Mouse (Mus musculus) liver, adult 2 months (tissue): Measurements from ENCODE around the gene Otop2. TPM values are rescaled to one million over a fixed set of nuclear protein-coding genes. Genes with fewer than 3 reads are reported as not detected.
A peak's percentile ranks its signal among the peaks of the same experiment; 100 is the strongest.

Experiments used
- DNase-seq: peaks from one replicate; pipeline ENCODE4 v3.0.0-alpha.2; 2011; ENCODE audit warnings: low read depth, low spot score; ENCODE audit errors: extremely low read depth
- H3K27ac ChIP-seq: fragments of 200-500 bp; replicated peaks from 2 replicates; pipeline ENCODE4 v1.5.1; 2012; ENCODE audit warnings: low read depth, mild to moderate bottlenecking, control low read depth, inconsistent platforms, low read length; ENCODE audit not compliant: insufficient read depth
- H3K27me3 ChIP-seq: fragments of 200-500 bp; 2 replicates; pipeline ENCODE4 v1.6.1; 2012; ENCODE audit warnings: mild to moderate bottlenecking, moderate library complexity, low read length, inconsistent platforms; ENCODE audit not compliant: control insufficient read depth, insufficient read depth
- H3K36me3 ChIP-seq: fragments of 200-500 bp; 2 replicates; pipeline ENCODE4 v1.6.1; 2012; ENCODE audit warnings: low read length, inconsistent platforms; ENCODE audit not compliant: control insufficient read depth, insufficient read depth
- H3K4me1 ChIP-seq: fragments of 200-500 bp; 2 replicates; pipeline ENCODE4 v1.6.1; 2011; ENCODE audit warnings: low read length; ENCODE audit not compliant: control insufficient read depth, insufficient read depth
- H3K4me3 ChIP-seq: fragments of 200-500 bp; 2 replicates; pipeline ENCODE4 v1.5.1; 2011; ENCODE audit warnings: low read depth, mild to moderate bottlenecking, control low read depth, low read length, moderate library complexity; ENCODE audit not compliant: insufficient read depth
- H3K79me2 ChIP-seq: fragments of 200-500 bp; 2 replicates; pipeline ENCODE4 v1.6.1; 2012; ENCODE audit warnings: inconsistent platforms, mild to moderate bottlenecking, low read length, moderate library complexity; ENCODE audit not compliant: control insufficient read depth, insufficient read depth
- H3K9ac ChIP-seq: fragments of 200-500 bp; 2 replicates; pipeline ENCODE4 v1.6.1; 2012; ENCODE audit warnings: low read depth, mild to moderate bottlenecking, control low read depth, inconsistent platforms, low read length
- CTCF ChIP-seq: fragments of 200-500 bp; IDR thresholded peaks from 2 replicates; pipeline ENCODE4 v1.5.1; 2011; ENCODE audit warnings: low read depth, low read length, control low read depth
- POLR2A ChIP-seq: fragments of 200-500 bp; IDR thresholded peaks from 2 replicates; pipeline ENCODE4 v1.6.1; 2011; ENCODE audit warnings: low read length, control low read depth; ENCODE audit not compliant: insufficient read depth; ENCODE audit errors: extremely low read depth
- WGBS: fragments of 180-500 bp; shearing (Covaris S2); methylation state at CpG from one replicate; pipeline ENCODE4 v1.1.7; 2018; 5-methylcytosine and 5-hydroxymethylcytosine counted together
- polyA plus RNA-seq: library from polyadenylated mRNA; depleted of rRNA; stranded (reverse); fragments of >200 nt; gene quantifications from 2 replicates; pipeline ENCODE4 v1.2.3, GENCODE M21; 2012
- total RNA-seq: library from RNA; depleted of rRNA; stranded (reverse); fragments of >200 nt; gene quantifications from 2 replicates; pipeline ENCODE4 v1.2.3, GENCODE M21; 2014

Gene Otop2
- total and polyA plus RNA-seq, 2 experiments = not detected

DNA sequence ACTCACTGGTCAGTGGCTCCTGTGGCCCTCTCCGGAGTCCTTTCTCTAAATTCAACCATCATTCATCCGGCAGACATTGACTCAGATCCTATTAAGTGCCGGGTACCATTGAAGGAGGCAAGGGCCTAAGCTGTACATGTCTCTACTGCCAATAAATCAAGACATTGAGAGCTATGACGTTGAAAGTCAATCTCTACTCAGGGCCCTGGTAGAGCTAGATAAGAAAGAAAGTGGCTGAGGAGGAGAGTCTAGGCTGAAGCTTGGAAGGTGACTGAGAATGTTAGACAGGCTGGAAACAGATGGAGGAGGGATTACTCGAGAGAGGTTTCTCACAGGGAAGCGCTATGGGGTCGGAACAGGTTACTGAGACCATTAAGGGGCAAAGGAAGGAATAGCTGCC lies 63.4 kb downstream of the Otop2 start:
- Histone ChIP-seq H3K36me3 (no peaks in the 10 kb centered on the region), H3K9ac (no peak overlapping the region), H3K4me3 (no peak overlapping the region), H3K27me3 (peaks cover 4% of the 10 kb centered on the region), H3K27ac (no peak overlapping the region), H3K79me2 (no peaks in the 10 kb centered on the region), H3K4me1 (peaks cover 5% of the 10 kb centered on the region)
- DNase-seq = no peak
- WGBS = 80% methylated on average over 7 of the region's 7 CpGs
- no peak for TF ChIP-seq POLR2A
- no peak for TF ChIP-seq CTCF

DNA sequence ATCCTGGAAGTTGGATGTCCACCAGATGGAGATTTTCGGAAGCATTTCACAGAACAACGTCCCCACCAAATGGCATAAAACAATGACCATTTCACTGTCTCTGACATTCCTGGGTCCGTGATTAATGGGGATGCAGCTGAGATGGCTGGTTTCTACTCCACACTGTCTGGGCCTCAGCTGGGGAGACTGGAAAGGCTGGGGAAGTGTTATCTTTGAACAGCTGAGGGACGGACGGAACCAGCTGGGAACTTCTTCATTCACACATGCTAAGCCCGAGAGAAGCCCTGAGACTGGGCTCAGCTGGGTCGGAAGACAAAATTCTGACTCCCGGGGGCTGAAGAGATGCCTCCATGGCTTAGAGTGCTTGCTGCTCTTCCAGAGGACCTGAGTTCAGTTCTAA lies 64.4 kb downstream of the Otop2 start:
- Histone ChIP-seq H3K9ac (no peak overlapping the region), H3K27me3 (peaks cover 4% of the 10 kb centered on the region), H3K79me2 (no peaks in the 10 kb centered on the region), H3K36me3 (no peaks in the 10 kb centered on the region), H3K4me1 (peaks cover 5% of the 10 kb centered on the region), H3K4me3 (no peak overlapping the region), H3K27ac (no peak overlapping the region)
- TF ChIP-seq CTCF = no peak
- no peak for DNase-seq
- 83% methylated on average over 8 of the region's 8 CpGs for WGBS

DNA sequence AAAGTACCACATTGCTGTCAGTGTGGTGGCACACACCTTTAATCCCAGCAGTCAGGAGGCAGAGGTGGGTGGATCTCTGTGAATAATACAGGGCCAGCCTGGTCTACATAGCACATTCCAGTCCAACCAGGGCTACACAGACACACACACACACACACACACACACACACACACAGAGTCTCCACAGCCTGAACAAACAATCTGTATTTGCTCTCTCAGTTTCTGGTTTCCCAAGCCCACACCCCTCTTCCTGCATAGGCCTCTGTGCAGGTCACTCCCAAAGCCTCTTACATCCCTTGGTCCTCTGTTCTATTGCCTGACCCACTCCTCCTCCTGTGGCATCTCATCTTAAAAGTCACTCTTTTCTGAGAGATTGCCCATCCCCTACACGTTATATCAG lies 65.1 kb downstream of the Otop2 start:
- Histone ChIP-seq H3K36me3 (no peaks in the 10 kb centered on the region), H3K27ac (no peak overlapping the region), H3K79me2 (no peaks in the 10 kb centered on the region), H3K4me3 (no peak overlapping the region), H3K9ac (no peak overlapping the region), H3K27me3 (peaks cover under 1% of the 10 kb centered on the region), H3K4me1 (peaks cover 5% of the 10 kb centered on the region)
- TF ChIP-seq POLR2A = no peak
- TF ChIP-seq CTCF = no peak
- DNase-seq = no peak
- 88% methylated on average over 1 of the region's 1 CpGs for WGBS

DNA sequence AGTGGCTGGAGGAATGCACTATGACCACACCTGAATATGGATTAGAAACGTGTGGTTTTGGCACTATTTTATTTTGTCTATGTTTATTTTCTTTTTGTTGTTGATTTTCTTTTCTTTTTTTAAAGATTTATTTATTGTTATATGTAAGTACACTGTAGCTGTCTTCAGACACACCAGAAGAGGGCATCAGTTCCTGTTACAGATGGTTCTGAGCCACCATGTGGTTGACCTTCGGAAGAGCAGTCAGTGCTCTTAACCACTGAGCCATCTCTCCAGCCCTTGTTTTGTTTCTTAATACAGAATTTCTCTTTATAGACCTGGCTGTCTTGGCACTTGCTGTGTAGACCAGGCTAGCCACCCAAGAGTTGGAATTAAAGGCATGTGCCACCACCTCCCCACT lies 65.8 kb downstream of the Otop2 start:
- no peak for DNase-seq
- Histone ChIP-seq H3K9ac (no peak overlapping the region), H3K4me1 (peaks cover 4% of the 10 kb centered on the region), H3K4me3 (no peak overlapping the region), H3K27ac (no peak overlapping the region), H3K27me3 (no peaks in the 10 kb centered on the region), H3K79me2 (no peaks in the 10 kb centered on the region), H3K36me3 (no peaks in the 10 kb centered on the region)
- TF ChIP-seq CTCF = no peak
- no peak for TF ChIP-seq POLR2A
- 58% methylated on average over 2 of the region's 2 CpGs for WGBS

DNA sequence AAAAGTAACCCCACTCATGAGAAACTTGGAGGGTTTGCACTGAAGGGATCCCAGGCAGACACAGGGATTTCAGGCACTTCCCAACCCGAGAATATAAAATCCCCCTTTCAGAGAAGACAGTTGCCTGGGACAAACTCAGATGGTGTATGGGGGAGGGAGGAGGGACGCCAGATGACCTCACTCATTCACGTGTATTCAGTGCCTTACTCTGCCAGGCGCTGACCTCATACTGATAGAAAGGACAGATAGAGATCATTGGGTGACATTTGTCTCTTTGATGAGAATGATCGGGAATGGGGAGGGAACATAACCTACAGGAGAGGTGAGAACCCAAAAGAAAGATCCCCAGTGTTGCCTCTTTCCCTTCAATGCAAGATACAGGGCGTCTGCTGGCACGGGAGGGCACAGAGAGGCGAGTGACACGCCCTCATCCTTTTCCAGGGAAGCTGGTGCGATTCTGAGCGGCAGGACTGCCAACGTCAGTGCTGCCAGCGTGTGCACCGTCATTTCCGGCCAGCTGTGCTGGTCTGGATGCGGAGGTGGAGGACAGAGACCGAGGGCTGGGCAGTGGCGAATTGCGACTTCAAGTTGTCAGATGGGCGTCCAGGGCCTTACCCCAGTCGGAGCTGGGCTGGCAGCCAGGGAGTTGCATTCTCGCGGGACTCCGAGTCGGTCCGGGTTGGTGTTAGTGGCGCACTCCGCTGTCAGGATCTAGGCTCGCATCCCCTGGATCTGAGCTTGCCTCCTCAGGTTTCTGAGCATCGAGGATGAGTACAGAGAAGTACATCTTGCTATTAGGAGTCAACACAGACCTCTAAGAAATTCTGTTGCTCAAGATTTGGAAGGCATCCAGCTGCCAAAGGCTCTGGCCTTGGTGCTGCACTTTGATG lies 67.1 kb downstream of the Otop2 start:
- DNase-seq = peak; percentile 39
- 2% methylated on average over 30 of the region's 30 CpGs for WGBS
- peaks cover 3% of the 10 kb centered on the region; the same call in 1 of the 2 replicates for H3K4me1 ChIP-seq
- H3K27ac ChIP-seq = no peak overlapping the region
- no peaks in the 10 kb centered on the region for H3K27me3 ChIP-seq
- peak overlapping the region; percentile 26; the same call in 1 of the 2 replicates for H3K9ac ChIP-seq
- TF ChIP-seq POLR2A (no peak), CTCF (no peak)
- H3K36me3 ChIP-seq = no peaks in the 10 kb centered on the region
- H3K4me3 ChIP-seq = peak overlapping the region; percentile 54
- no peaks in the 10 kb centered on the region for H3K79me2 ChIP-seq
